Comparison of ENCODE assay signal across 12 mouse cellular contexts in the genomic region with DNA sequence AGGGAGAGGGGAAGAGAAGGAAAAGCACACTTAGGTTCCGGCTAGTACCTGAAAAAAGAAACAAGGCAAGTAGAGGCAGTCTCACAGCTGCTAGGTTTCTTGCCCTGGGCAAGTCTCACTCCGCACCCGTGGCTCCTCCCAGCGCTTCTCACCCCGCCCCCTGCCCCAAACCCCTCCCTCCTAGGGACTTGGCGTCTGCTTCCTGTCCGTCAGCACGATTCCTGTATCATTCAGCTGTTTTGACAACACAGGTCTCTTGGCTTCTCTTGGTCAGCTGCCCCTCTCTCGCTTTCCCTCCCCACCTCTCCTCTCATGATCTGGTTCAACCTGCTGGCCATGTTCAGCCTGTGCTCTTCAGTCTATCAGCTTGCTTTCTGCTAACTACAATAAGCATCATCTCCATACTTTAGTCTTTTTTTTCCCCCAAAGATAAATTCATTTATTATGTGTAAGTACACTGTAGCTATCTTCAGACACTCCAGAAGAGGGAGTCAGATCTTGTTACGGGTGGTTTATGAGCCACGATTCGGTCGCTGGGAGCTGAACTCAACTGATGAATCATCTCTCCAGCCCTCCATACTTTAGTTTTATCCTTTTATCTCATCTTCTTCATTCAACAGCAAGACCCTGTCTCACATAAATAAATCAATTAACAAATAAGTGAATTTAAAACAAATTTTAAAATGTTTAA. TPM values are rescaled to one million over a fixed set of nuclear protein-coding genes. Genes with fewer than 3 reads are reported as not detected.
DNase-seq lines count a peak whose midpoint lies in the region; ATAC-seq and TF ChIP-seq lines count a peak whose summit lies in the region.
"Had no signal": no experiment of that assay in that cellular context is flagged by ENCODE, and none has a peak within 500 bp of the region (broad histone marks: within the 10 kb centered on the region; RNA-seq: fewer than 3 reads in every experiment).

No protein-coding gene starts in this region.

- H3K4me3 ChIP-seq in heart, embryonic 12.5 days = no peak overlapping the region
- no peak overlapping the region for H3K4me3 ChIP-seq in liver, postnatal 0 days (ENCODE audit: low read depth, low read length)
- H3K4me3 ChIP-seq in forebrain, embryonic 12.5 days (replicated peaks) = no peak overlapping the region
- H3K4me3 ChIP-seq: embryonic facial prominence, embryonic 10.5 days; gastrocnemius, adult 2 months had no signal

- no peak for TF ChIP-seq EP300 in liver, postnatal 0 days (IDR thresholded peaks at IDR 0.05; ENCODE audit: low read depth)

- DNase-seq in heart, adult 11 months = no peak
- DNase-seq in 416B (ENCODE audit: low read depth) (peak; percentile 76), ZHBTc4 (ENCODE audit: low read depth, low spot score) (peak; percentile 82)
- peak; percentile 77 for DNase-seq in liver, postnatal 0 days
- DNase-seq in cerebellum, postnatal 36 days = no peak
- no peak for DNase-seq in ovary, postnatal 14 days (ENCODE audit: low spot score)
- DNase-seq: gastrocnemius, adult 2 months; kidney, adult 11 months; right cerebral cortex, postnatal 14 days had no signal

- no peak overlapping the region for H3K27ac ChIP-seq in heart, embryonic 12.5 days (ENCODE audit: poor library complexity, severe bottlenecking)
- H3K27ac ChIP-seq in liver, postnatal 0 days (ENCODE audit: low read depth) = 0 out of 2 replicates have a peak overlapping the region, but pooled peaks have one; percentile 39
- H3K27ac ChIP-seq in forebrain, embryonic 12.5 days = no peak overlapping the region
- H3K27ac ChIP-seq: embryonic facial prominence, embryonic 10.5 days; gastrocnemius, adult 2 months had no signal

- peak overlapping the region; percentile 27; the same call in 1 of the 2 replicates for H3K4me2 ChIP-seq in heart, embryonic 12.5 days
- H3K4me2 ChIP-seq in liver, postnatal 0 days (ENCODE audit: low read depth, low read length) = peak overlapping the region; percentile 52
- no peak overlapping the region for H3K4me2 ChIP-seq in forebrain, embryonic 12.5 days

- no peak for TF ChIP-seq CTCF in liver, postnatal 0 days (IDR thresholded peaks at IDR 0.05; ENCODE audit: low read depth)

- H3K9ac ChIP-seq in heart, embryonic 12.5 days = no peak overlapping the region
- H3K9ac ChIP-seq in liver, postnatal 0 days (replicated peaks) = no peak overlapping the region
- H3K9ac ChIP-seq in forebrain, embryonic 12.5 days = no peak overlapping the region

- no peaks in the 10 kb centered on the region for H3K27me3 ChIP-seq in heart, embryonic 12.5 days (replicated peaks)
- H3K27me3 ChIP-seq in liver, postnatal 0 days (ENCODE audit: insufficient read depth, low read length) = no peaks in the 10 kb centered on the region
- no peaks in the 10 kb centered on the region for H3K27me3 ChIP-seq in forebrain, embryonic 12.5 days

- peak; percentile 79 for ATAC-seq in heart, embryonic 12.5 days (ENCODE audit: insufficient number of reproducible peaks, low FRiP score)
- peak; percentile 70; the same call in 1 of the 2 replicates for ATAC-seq in liver, postnatal 0 days
- ATAC-seq in forebrain, embryonic 12.5 days (ENCODE audit: low FRiP score) = no peak

- WGBS in heart, embryonic 12.5 days = 40% methylated on average over 13 of the region's 13 CpGs
- WGBS in liver, postnatal 0 days (ENCODE audit: insufficient replicate concordance) = 56% methylated on average over 13 of the region's 13 CpGs
- 75% methylated on average over 13 of the region's 13 CpGs for WGBS in forebrain, embryonic 12.5 days

- H3K4me1 ChIP-seq in heart, embryonic 12.5 days (replicated peaks) = 0 out of 2 replicates have a peak, but pooled peaks cover 3% of the 10 kb centered on the region
- H3K4me1 ChIP-seq in liver, postnatal 0 days (ENCODE audit: insufficient read depth) = 0 out of 2 replicates have a peak, but pooled peaks cover 2% of the 10 kb centered on the region
- H3K4me1 ChIP-seq in forebrain, embryonic 12.5 days = no peaks in the 10 kb centered on the region
- H3K4me1 ChIP-seq: embryonic facial prominence, embryonic 10.5 days had no signal

- H3K9me3 ChIP-seq in heart, embryonic 12.5 days (replicated peaks) = no peaks in the 10 kb centered on the region
- H3K9me3 ChIP-seq in liver, postnatal 0 days (ENCODE audit: low read length) = no peaks in the 10 kb centered on the region
- H3K9me3 ChIP-seq in forebrain, embryonic 12.5 days = no peaks in the 10 kb centered on the region
- H3K9me3 ChIP-seq: embryonic facial prominence, embryonic 10.5 days had no signal

- H3K36me3 ChIP-seq in heart, embryonic 12.5 days = no peaks in the 10 kb centered on the region
- no peaks in the 10 kb centered on the region for H3K36me3 ChIP-seq in liver, postnatal 0 days (replicated peaks; ENCODE audit: insufficient read depth, low read length)
- no peaks in the 10 kb centered on the region for H3K36me3 ChIP-seq in forebrain, embryonic 12.5 days (replicated peaks)
- H3K36me3 ChIP-seq: embryonic facial prominence, embryonic 10.5 days had no signal

RNA-seq across cellular contexts. Expression of a gene that starts 35.0 kb away (rescaled TPM):
- polyA plus RNA-seq in heart, embryonic 12.5 days (2016; fragmentation: Nextera tagmentation; extraction: Ambion mirVana) = not detected in 2 replicates
- polyA plus RNA-seq in liver, postnatal 0 days (2015; fragmentation: Nextera tagmentation; extraction: Ambion mirVana) = not detected in 2 replicates
- not detected in 2 replicates for polyA plus RNA-seq in forebrain, embryonic 12.5 days (2016; fragmentation: Nextera tagmentation; extraction: Ambion mirVana)
- polyA plus RNA-seq: embryonic facial prominence, embryonic 10.5 days had no signal

RNA-seq across cellular contexts. Expression of a gene that starts 39.2 kb away (rescaled TPM):
- polyA plus RNA-seq in heart, embryonic 12.5 days (2016; fragmentation: Nextera tagmentation; extraction: Ambion mirVana) = 42.8 and 47.7 TPM in 2 replicates
- polyA plus RNA-seq in liver, postnatal 0 days (2015; fragmentation: Nextera tagmentation; extraction: Ambion mirVana) = 26.1 and 28.1 TPM in 2 replicates
- polyA plus RNA-seq in forebrain, embryonic 12.5 days (2016; fragmentation: Nextera tagmentation; extraction: Ambion mirVana) = 32.2 and 36.9 TPM in 2 replicates

Comparison
In these comparisons a context has a peak if more than half of its experiments do, and no peak if none do; other contexts are left out.
1. DNase-seq: peak in 416B (single experiment), ZHBTc4 (single experiment) and liver, postnatal 0 days (single experiment); none in heart, adult 11 months (single experiment), cerebellum, postnatal 36 days (0 of 2) and ovary, postnatal 14 days (single experiment).